Mouse (Mus musculus) spleen, postnatal 10 days (tissue): Measurements from ENCODE around the gene H2-Ob.

Experiments
- DNase-seq, 2 experiments: peaks; one replicate each; pipeline ENCODE4 v3.0.0; 2021 to 2022; ENCODE audit warnings: low spot score in 2 of 2

The H2-Ob gene

DNA sequence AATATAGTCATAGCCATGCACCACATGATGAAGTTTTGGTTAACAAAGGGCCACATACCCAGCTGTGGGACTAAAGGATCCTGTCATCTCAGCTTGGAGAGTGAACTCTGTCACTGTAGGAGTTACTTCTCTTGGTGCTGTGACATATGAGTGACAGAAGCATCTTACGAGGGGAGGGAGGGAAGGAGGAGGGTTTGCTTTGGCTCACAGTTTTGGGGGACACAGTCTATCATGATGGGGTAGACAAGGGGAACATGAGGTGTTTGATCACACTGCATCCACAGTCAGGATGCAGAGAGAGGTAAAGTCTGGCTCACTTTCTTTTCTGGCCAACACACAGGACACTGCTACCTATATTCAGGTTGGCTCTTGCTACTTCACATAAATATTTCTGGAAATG is 43.1 kb downstream of the H2-Ob start:
- no peak for DNase-seq

DNA sequence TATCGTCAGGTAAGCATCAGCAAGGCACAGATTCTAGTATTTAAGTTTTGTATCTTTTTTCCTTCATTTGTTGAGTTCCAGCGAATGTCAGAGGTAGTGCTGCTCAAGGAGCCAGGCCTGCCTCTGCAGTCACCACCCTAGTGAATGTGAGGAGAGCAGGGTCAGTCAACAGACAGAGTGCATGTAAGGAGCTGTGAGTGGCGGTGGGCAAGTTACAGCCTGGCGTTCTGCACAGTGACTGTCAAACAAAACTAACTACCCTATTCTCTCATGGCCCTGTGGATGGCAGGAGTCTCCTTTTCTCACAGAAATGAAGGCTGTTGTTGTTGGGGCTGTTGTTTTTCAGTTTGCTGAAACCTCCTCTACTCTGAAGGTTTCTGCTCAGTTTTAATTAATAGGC is 46.7 kb downstream of the H2-Ob start:
- no peak for DNase-seq

DNA sequence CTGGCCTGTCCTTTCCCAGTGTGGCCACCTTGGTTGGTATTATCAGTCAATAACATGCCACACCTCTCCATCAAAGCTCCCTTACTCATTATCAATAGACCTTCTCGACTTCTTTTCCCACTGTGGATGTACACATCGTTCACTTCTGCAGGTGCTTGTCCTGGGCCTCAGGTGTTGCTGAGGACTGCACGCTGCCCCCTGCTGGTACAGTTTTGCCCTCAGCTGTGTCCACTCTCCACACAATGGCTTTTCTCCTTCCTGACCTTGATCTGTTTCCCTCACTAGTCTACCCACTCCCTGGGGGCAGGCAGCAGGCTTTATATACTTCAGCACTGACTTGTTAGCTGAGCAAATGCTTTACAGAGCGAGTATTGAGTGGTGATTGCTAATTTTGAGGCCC is 47.1 kb downstream of the H2-Ob start:
- peak in 1 of 2 experiments; percentile 75 for DNase-seq

DNA sequence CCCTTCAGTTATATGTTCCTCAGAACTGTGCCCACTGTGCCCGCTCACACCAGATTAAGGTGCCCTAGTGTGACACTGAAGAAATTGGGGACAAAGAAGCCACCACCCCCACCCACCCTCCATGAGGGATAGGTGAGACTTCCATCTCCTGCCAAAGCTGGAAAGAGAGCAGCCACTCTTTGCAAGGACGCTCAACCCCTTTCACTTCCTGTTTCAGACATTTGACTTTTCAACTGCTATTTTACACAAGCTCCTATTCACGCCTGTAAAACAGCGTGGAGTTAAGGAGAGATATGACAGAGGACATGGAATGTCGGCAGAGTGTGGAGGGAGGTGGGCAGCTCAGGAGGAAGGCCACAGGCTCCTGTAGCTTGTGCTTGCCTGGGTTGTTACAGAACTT is 47.8 kb downstream of the H2-Ob start:
- DNase-seq = no peak

DNA sequence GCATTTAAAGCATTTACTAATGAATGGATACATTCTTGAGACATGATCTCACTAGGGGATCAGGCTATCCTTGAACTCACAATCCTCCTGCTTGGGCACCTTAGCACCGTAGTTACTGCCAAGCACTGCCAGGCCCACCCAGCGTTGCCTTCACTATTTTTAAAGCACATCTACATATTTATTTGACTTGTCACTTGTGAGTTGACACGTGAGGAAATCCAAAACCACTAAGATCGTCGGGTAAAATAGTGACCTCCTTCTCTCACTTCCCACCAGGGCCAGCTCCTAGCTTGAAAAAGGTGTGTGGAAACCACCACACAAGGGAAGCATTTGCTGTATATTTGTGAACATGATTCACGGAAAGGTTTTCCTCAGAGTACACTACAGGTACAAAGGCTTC is 48.3 kb downstream of the H2-Ob start:
- DNase-seq = no peak

DNA sequence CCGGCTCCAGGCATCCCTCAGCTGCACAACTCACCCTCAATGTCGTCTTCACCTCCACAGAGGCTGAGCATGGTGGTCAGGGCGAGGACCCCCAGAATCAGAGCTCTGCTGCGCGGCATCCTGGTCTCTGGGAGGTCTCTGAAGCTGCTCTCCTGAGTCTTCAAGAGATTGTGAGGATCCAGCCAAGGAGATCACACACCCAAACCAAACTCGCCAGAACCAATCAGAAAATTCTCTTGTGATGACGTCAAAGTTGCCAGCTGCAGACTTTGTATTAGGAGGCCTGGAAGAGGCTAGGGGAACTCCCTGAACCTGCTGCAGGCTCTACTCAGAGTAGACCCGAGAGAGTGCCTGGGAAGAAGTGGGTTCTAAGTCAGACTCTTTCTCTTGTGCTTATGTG is 48.9 kb downstream of the H2-Ob start, which contains the start of gene H2-Aa:
Gene H2-Aa, minus strand, starts transcription at position 176 of the 400 bp plus-strand sequence.
- DNase-seq = peak; percentile 66 to 80

DNA sequence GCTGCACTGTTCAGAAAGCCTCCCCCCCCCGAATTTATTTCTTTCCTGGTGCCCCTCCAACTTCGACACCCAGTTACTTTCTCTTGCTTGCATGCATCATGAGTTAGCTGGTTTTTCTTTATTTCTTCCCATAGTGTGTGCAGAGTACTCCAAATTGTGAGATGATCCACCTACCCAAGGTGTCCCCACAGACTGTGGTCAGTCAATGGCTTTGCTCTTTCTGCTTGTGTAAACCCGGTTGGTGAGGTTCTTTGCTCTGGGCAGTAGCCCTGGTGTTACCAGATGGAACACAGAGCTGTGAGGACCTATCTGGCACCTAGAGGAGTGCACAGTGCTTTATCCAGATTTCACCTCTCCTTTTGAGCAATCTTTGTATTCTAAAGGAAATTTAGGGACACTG is 49.4 kb downstream of the H2-Ob start:
- DNase-seq = no peak

DNA sequence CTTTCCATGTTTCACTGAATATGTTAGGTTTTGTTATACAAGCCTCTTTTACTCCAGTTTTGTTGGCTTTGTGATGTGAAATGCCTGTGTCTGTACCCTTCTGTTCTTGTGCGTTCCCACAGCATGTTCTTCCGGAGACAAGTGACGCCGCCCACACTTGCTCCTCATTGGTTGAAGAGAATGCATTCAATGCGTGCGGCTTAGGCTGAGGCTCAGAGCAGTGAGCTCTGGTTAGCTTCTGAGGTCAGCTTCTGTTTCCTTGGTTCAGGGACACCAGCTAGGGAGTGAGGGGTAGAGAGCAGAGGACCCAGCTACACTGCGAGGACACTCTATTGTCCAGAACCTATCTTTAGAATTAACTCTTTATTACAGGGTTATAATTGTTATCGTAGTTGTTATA is 52.9 kb downstream of the H2-Ob start:
- DNase-seq = peak; percentile 58 to 86

DNA sequence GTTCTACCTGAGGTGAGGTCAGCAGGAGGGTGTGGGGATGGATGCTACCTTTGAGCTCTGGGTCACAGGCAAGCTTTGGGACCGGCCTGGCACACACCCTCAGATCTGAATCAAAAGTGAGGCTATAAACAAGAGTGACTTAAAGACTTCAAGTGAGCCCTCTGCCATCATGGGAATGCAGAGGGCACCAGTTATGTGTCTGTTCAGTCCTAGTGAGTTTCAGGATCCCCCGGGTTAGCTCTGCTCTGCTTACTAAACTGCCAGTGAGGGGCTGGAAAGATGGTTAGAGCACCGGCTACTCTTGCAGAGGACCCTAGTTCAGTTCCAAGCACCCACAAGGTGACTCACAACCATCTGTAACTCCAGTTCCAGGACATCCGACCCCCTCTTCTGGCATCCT is 53.9 kb downstream of the H2-Ob start:
- DNase-seq = peak in 1 of 2 experiments; percentile 11

DNA sequence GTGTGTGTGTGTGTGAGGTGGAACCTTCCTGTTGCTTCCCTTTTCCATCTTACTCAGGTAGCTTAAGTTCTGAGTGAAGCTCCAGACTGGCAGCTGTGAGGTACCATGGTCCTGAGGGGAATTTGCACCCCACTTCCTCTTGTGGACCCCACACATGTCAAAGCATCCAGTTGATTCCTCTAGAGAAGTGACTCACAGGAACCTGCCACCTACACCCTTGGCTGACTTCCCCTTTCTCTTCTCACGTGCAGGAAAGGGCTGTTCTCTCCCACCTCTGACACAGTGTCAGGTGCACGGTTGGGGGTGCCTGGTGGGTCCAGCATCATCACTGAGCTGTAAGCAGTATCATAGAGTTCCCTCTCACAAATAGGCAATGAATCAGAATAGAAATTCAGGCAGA is 54.8 kb downstream of the H2-Ob start:
- peak in 1 of 2 experiments; percentile 66 for DNase-seq

DNA sequence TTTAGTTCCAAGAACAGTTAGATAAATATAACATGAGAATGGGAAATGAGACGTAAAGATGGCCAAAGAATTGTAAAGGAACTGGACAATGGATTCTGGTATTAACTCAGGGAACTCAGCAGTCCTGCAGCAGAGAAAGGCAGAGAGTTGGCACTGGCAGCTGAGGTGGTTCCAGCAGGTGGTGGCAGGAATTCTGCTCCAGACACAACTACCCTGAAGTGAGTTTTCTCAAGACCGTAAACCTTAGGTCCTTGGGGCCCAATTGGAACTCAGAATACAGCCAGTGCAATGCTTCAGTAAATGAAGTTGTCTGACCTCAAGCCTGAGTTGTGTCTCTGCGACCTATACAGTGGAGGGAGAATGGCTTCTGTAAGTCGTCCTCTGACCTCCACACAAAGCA is 55.5 kb downstream of the H2-Ob start:
- DNase-seq = no peak

DNA sequence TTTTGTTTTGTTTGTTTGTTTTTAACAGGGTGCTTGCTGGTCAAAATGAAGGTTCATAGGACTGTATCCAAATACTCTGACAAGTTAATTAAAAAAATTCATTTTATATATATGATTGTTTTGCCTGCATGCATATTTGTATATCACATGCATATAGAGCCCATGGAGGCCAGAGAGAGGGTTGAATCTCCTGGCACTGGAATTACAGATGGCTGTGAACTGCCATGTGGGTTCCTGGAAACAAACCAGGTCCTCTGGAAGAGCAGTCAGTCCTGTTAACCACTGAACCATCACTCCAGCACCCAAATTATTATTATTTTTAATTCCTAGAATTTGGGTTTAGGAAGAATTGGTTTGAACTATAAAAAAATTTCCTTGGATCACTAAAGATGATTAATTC is 56.6 kb downstream of the H2-Ob start:
- DNase-seq = no peak

DNA sequence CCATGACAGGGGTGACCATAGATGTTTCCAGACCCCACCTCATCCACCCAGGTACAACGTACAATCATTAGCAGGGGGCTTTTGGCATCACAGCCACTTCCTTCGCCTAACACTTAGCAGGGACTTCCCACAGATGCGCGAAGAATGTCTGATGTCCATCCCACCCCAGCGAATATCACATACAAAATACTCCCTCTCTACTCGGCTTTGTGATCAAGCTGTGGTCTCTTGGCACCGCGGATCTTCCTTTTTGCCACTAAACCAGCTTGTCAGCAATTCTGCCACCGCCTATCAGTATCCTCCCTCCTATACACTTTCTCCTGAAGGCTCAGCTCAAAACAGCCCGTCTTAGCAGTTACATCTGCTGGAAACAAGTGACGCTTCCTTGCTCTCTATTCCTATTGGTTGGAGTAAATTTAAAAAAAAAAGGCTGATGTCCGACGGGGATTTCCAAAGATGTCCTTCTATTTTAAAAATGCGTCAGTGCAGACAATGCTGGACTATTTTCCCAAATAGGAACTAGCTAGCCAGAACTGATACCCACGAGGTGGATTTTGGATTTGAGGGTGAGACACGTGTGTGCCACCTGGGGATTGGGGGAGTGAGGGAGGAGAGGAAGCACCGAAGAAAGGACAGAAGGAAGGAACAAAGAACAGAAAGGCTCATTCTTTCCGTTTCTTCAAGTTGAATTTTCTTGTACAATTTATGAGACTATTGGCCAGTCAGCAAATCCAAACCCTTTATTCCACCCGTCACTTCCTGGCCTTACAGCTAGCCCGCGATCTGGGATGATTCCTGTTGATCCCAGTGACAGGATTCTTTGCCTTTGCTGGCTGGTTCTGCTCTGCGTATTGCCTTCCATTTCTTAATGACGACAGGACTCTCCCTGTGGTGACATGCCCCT is 57.4 kb downstream of the H2-Ob start:
- DNase-seq = peak in 1 of 2 experiments; percentile 57

DNA sequence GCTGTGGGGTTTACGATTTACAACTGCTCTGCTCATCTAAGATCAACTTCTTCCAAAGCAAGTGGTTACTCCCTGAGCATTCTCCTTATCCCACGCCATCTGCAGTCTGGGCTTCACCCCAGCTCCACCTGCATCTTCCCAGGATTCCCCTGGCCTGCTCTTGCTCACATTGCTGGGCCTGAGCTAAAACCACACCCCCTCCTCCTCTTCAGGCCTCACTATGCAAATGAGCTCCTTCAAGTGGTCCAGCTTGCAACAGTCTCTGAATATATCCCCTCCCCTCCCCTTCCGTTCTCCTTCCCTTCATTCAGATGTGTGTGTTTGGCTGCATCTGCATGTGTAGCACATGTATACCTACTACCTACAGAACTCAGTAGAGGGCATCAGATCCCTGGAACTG is 60.7 kb downstream of the H2-Ob start:
- DNase-seq = no peak

DNA sequence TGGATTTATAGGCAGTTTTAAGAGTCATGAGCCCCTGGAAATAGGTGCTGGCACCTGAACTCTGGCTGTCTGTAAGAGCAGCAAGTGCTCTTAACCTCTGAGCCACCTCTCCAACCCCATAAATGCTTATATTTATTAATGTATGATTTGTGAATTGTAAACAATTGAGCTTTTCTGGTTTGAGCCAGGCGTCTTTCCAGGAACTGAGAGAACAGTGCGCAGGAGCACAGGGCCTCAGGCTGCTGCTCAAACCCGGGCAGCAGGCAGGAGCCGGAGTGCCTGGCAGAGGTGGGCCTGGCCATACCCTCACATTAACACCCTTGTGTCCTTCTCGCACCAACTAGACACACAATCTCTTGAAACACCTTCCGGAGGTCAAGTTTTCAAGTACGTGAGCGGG is 61.4 kb downstream of the H2-Ob start:
- DNase-seq = no peak

DNA sequence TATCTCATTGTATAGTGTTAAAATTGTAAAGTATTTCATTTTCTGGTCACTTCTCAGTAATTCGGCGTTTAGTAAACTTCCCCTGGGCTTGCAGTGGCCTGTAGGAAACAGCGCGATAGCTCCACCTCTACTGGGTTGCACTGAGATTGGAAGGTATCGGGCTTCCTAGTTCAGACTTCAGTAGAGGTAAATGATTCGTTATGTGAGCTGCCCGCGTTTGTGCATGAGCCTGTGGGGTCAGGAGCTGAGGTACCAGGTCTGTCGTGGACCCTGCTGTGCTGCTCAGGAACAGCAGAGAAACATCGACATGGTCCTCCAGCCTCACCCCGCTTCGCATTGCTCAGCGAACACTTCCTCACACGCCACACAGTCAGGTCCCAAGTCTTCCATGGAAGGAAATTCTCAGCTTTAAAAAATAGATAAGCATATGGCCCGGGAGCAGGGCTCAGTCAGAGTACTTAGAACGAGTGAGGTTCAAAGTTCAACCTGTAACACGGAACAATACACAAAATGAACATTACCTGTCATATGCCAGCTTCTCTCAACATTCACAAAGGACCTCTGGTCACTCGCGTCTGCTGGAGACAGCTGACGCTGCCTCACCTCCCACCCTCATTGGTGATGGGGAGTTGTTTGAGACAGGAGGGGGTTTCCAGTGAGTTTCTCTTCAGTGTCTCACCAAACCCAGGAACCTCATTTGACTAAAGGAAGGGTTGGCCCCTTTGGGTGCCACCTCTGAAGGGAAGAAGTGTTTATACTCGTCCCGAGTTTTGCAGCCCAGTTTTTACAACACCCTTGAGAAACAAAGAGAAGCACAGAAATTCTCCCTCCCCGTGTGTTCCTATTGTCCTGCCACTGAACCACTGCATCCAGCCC is 62.2 kb downstream of the H2-Ob start:
- DNase-seq = peak in 1 of 2 experiments; percentile 76

DNA sequence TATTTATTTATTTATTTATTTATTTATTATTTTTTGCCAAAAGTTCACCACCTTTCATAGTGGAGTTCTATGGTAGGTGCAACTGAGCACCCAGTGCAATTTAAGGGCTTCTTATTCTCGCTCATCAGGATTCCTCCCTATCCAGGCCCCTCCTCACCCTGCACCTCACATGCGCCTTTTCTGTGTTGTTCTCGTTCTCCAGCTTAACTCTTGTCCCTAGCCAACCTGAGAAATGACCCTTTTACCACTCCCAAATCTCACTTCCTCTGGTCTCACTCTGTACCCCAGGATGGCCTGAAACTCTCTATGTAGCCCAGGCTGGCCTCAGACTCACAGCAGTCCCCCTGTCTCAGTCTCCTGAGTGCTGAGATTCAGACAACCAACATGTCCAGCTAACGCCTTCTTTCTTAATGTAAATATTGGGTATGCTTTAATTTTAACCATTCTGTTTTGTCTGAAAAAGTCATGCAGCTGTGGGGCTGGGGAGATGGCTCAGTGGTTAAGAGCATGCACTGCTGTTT is 63.0 kb downstream of the H2-Ob start:
- no peak for DNase-seq

DNA sequence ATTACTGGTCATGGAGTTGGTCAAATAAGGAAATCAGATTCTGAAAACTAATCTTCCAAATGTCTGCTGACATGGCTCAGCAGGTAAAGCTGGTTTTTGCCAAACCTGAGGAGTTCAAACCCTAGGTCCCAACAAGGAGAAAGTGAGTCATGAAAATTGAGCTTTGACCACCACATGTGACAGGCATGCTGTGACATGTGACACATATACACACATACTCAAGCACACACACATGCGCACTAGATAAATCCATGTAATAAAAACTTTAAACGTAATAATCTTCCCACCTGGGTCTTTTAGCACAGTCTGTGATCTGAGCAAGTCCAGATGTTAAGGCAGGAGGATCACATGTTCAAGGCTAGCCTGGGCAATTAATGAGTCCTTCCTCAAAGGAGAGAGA is 65.1 kb downstream of the H2-Ob start:
- DNase-seq = no peak
